In genomic region chr11:71404361-71404760, GRCm38 (mm10) we compare ENCODE assay signal across 11 mouse cellular contexts.
DNase-seq lines count a peak whose midpoint lies in the region.
"Had no signal": no experiment of that assay in that cellular context is flagged by ENCODE, and none has a peak within 500 bp of the region (broad histone marks: within the 10 kb centered on the region; RNA-seq: fewer than 3 reads in every experiment).

No protein-coding gene starts in this region.

- DNase-seq in cerebellum, adult 9-11 months, result peak; percentile 9
- DNase-seq in cerebellum, adult 11 months, result no peak
- DNase-seq in cerebellum, postnatal 14 days, result peak; percentile 46 to 62
- DNase-seq in cerebellum, adult 9-10 months, result no peak
- peak; percentile 29 for DNase-seq in brain, adult 2 months (ENCODE audit: low read depth, low spot score)
- DNase-seq: adrenal gland, adult 8-10 months; adrenal gland, postnatal 14 days; adrenal gland, postnatal 36 days; B cell, adult 2 months; cerebellum, adult 8-10 months; embryo, embryonic 11 days had no signal

Comparison
In these comparisons a context has a peak if more than half of its experiments do, and no peak if none do; other contexts are left out.
1. DNase-seq: peak in cerebellum, adult 9-11 months (single experiment), cerebellum, postnatal 14 days (2 of 2) and brain, adult 2 months (single experiment); none in cerebellum, adult 11 months (single experiment) and cerebellum, adult 9-10 months (single experiment).